Mouse (Mus musculus): ENCODE measurements around the gene Tenm4.

GRCm38 (mm10) chr7:96482953-96483352 is 311.9 kb downstream of the Tenm4 start:
- TF ChIP-seq CTCF (IDR thresholded peaks at IDR 0.05; ENCODE audit: low read depth), result no peak
- no peak for TF ChIP-seq EP300 (IDR thresholded peaks at IDR 0.05; ENCODE audit: low read depth)

All from liver, postnatal 0 days (tissue).